Mouse (Mus musculus) telencephalon, adult 2 months (tissue): ENCODE data around the gene Il4i1.

Experiments
- DNase-seq: peaks from one replicate; pipeline ENCODE4 v3.0.0-alpha.2; 2011; ENCODE audit warnings: low read depth, low spot score

Il4i1 gene

GRCm38 (mm10) chr7:44815721-44816469 is at the start of gene Il4i1, which contains the start of gene Nup62:
Il4i1 (plus strand) TSS chr7:44816387.
Nup62 (plus strand) TSS chr7:44816088.
- peak; percentile 97 for DNase-seq

- DNase-seq, result no peak
Measured at GRCm38 (mm10) chr7:44768129-44768528, 48.1 kb upstream of the Il4i1 start.

DNA sequence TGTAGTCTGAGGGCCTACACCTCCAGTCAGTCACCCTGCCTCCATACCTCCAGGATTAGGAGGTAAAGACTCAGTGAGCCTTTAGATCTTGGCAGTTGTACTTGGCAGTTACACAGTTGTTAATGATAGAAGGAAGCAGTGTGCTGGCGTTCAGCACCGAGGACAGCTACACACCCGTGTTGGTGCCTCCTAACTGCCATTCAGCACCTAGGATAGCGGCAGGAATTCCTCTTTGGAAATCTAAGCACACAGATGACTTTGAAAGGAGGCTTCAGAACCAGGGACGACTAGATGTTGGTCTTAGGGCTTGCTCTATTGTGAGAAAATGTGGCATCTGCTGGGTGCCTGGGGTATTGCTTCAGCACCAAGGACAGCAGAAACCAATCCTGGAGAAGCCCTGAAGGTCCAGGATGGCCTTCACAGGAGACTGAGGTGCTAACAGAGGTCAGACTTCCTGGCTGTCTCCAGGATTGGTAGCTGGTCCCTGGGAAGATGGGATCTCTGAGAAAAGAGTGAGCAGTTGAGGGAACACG is 46.1 kb upstream of the Il4i1 start:
- DNase-seq, result no peak

DNA sequence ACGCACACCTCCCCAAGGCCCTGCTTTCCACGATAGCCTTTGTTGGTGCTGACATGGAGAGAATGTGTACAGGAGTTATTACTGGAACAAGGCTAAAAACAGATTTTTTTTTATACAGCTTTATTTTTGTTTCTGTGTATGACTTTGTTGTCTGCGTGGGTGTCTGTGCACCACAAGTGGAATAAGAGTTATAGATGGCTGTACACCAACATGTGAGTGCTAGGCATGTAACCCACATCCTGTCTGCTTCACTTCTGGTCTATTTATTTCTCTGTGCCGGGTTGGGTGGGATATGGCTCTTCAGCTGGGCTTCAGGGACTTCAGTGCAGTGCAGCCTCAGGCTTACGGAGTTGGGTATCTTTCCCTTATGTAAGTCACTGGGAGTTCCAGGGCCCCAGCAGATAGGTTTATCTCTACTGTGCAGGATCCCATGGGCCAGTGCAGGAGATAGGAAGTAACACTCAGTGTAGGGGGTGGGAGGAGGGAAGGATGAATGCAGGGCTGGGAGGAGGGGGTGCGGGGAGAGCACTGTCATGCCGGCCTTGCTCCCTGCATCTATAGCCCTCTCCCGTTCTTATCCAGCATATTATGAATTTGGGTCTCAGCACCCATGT is 43.5 kb upstream of the Il4i1 start:
- DNase-seq, result no peak

GRCm38 (mm10) chr7:44776849-44777498 is 39.2 kb upstream of the Il4i1 start:
- DNase-seq, result no peak

DNA sequence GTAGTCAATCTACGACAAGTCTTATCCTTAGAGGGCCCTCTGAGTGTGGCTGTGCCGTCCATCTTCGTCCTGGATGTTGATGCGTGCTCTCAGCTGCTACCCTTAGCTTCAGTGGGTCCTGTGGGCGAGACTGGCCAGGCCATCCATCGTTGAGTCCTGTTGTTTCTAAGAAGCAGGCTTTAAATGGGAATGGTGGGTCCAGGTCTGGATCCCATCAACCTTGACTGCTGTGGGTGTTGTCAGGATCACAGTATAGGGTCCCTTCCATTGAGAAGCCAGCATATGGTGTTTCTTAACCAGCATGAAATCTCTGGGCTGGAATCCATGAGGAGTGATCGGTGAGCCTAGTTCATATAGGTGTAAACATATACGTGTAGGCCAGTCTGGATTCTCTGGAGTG is 36.1 kb upstream of the Il4i1 start:
- DNase-seq, result no peak

GRCm38 (mm10) chr7:44789531-44789930 is 26.7 kb upstream of the Il4i1 start:
- no peak for DNase-seq

DNA sequence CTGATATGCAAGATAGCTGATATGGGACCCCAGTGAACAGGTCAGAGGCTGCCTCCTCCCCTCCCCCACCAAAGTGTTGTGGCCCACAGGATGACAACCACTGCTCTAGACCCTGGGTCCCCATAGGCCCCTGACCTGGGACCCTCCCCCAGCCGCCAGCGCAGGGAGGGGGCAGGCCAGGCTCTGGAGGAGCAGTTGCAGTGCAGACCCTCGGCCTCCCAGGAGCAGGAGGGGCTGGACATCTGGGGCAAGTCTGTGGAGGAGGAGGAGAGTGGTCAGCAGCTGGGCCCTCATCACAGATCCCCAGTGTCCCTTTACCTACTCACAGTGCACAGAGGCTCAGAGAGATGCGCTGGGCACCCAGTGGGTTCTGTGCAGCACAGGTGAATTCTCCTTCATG is 26.1 kb upstream of the Il4i1 start:
- DNase-seq, result no peak

DNA sequence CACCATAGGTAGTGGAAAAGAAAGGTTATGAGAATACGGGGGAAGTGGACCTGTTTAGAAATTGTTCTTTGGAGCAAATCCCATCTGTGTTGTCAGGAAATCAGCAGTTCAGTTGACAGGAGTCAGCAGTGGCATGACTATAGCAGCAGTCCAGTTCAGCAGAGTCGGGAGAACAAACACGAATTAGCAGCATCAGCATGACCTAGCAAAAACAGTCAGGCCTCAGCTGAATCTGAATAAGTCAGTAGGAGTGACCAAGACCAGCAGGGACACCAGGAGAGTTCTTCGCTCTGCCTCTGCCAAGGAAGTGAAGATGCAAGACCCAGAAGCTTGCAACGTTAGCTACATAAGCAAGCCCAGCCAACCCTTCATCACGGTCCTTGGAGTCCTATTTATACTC is 23.4 kb upstream of the Il4i1 start:
- no peak for DNase-seq

- no peak for DNase-seq
Measured at GRCm38 (mm10) chr7:44808927-44809326, 7.3 kb upstream of the Il4i1 start.

DNA sequence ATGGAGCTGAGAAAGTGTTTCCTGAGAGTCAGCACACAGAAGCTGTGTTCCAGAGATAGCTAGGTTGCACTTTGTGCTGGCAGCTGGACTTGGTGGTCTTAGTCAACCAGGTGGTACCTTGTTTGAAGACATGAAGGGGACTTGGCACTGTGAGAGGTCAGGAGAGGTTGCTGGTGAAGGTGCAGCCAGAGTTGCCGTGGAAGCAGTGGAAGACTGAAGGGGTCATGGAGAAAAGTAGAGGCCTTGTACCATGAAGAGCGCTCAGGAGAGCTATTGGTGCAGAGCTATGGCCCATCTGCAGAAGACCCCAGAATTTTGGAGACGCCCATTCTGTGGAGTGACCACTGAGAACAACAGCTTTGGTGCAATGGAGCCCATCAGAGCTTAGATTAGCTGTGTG is 6.7 kb upstream of the Il4i1 start:
- DNase-seq, result no peak

GRCm38 (mm10) chr7:44810365-44810764 is 5.8 kb upstream of the Il4i1 start:
- no peak for DNase-seq

DNA sequence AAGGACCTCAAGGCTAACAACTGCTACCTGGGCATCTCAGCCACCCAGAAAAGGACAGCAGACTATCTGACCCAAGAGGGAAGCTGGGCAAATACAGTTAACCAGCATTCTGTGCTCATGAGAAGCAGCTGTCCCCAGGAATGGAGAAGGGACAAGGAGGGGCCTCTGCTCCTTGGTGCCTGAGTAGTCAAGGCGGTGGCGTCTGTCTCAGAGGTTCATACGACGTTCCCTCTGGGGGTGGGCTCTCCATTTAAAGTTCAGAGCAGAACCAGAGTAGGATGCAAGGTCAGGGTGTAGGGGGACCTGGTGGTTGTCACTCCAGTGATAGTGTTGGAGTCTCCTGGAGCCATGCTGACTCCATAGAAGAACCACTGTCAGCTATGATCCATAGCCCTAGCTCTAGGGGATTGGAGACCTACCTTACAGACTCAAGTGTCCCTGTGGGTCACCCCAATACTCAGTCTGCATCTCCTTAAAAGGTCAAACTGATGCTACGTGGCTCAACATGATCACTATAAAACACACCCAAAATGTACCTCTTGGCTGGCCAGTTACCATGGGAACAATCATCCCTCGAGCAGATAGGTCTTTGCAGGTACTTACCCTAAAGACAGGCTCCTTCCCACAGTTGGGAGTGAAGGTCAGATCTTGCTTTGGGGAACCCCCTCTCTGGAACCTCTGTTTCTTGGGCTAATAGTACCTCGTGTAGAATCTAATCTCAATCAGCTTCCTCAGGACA is 5.2 kb upstream of the Il4i1 start:
- no peak for DNase-seq

- DNase-seq, result no peak
Measured at GRCm38 (mm10) chr7:44812651-44813325, 3.4 kb upstream of the Il4i1 start.

- DNase-seq, result no peak
Measured at GRCm38 (mm10) chr7:44813985-44814384, 2.2 kb upstream of the Il4i1 start.

- no peak for DNase-seq
Measured at GRCm38 (mm10) chr7:44814423-44814822, 1.8 kb upstream of the Il4i1 start.

- no peak for DNase-seq
Measured at GRCm38 (mm10) chr7:44814952-44815553, 1.1 kb upstream of the Il4i1 start.

GRCm38 (mm10) chr7:44816470-44817021 is 359 bp downstream of the Il4i1 start, which contains the start of gene Atf5:
Atf5 (minus strand) TSS chr7:44816658.
- no peak for DNase-seq

GRCm38 (mm10) chr7:44817441-44817840 is 1.3 kb downstream of the Il4i1 start:
- no peak for DNase-seq

DNA sequence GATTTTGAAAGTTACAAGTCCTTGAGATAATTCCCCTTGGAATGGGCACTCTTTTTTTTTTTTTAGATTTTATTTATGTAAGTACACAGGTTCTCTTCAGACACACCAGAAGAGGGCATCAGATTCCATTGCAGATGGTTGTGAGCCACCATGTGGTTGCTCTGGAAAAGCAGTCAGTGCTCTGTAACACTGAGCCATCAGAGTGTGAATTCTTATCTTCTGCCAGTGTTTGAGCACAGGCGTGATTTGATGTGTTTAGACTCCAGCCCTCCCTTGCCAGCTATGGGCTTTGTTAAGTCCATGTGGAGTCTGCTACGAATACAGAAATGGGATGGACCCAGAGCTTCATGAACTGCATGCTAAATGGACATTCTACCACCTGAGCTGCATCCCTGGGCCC is 2.0 kb downstream of the Il4i1 start:
- no peak for DNase-seq
